ENCODE assay signal across 12 mouse cellular contexts in the genomic region with DNA sequence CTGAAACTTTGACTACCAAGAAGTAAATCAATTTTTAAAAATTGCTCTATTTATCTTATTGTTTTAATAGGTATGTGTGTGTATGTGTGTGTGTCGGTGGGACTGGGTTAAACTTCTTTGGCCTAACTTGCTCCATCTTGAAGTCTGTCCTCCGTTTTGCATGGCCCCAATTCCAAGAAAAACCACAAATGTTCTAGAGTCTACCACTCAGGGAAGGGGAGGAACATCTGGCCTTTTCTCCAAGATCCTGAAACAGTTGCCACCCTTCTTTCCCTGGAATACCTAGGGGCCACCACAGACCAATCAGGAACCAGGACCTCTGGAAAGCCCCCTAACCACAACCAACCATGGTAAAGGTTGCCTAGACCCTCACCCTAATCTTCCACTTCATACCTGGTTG. TPM values are rescaled to one million over a fixed set of nuclear protein-coding genes. Genes with fewer than 3 reads are reported as not detected.
DNase-seq lines count a peak whose midpoint lies in the region; ATAC-seq lines count a peak whose summit lies in the region.
"Had no signal": no experiment of that assay in that cellular context is flagged by ENCODE, and none has a peak within 500 bp of the region (broad histone marks: within the 10 kb centered on the region; RNA-seq: fewer than 3 reads in every experiment).

No protein-coding gene starts in this region.

- ATAC-seq in heart, embryonic 15.5 days (replicated peaks; ENCODE audit: insufficient number of reproducible peaks, insufficient read depth, low FRiP score, low read depth) = no peak
- ATAC-seq in hindbrain, embryonic 16.5 days = no peak
- no peak for ATAC-seq in midbrain, embryonic 15.5 days (replicated peaks)

- H3K27ac ChIP-seq in heart, embryonic 15.5 days = no peak overlapping the region
- no peak overlapping the region for H3K27ac ChIP-seq in hindbrain, embryonic 16.5 days (ENCODE audit: low read depth, low read length)
- no peak overlapping the region for H3K27ac ChIP-seq in midbrain, embryonic 15.5 days

- H3K4me2 ChIP-seq in heart, embryonic 15.5 days = peak overlapping the region; percentile 21; the same call in 1 of the 2 replicates
- H3K4me2 ChIP-seq in hindbrain, embryonic 16.5 days (ENCODE audit: low read length) = peak overlapping the region; percentile 55; the same call in 1 of the 2 replicates
- peak overlapping the region; percentile 85 for H3K4me2 ChIP-seq in midbrain, embryonic 15.5 days

- 0 out of 2 replicates have a peak, but pooled peaks cover 5% of the 10 kb centered on the region for H3K36me3 ChIP-seq in heart, embryonic 15.5 days
- no peaks in the 10 kb centered on the region for H3K36me3 ChIP-seq in hindbrain, embryonic 16.5 days (ENCODE audit: control insufficient read depth, insufficient read depth, low read length)
- H3K36me3 ChIP-seq in midbrain, embryonic 15.5 days (replicated peaks) = no peaks in the 10 kb centered on the region

- no peaks in the 10 kb centered on the region for H3K27me3 ChIP-seq in heart, embryonic 15.5 days
- H3K27me3 ChIP-seq in hindbrain, embryonic 16.5 days (replicated peaks; ENCODE audit: control insufficient read depth, insufficient read depth, low read length) = no peaks in the 10 kb centered on the region
- H3K27me3 ChIP-seq in midbrain, embryonic 15.5 days (replicated peaks) = no peaks in the 10 kb centered on the region

- no peak overlapping the region for H3K9ac ChIP-seq in heart, embryonic 15.5 days
- no peak overlapping the region for H3K9ac ChIP-seq in hindbrain, embryonic 16.5 days (ENCODE audit: low read depth, low read length)
- no peak overlapping the region for H3K9ac ChIP-seq in midbrain, embryonic 15.5 days

- DNase-seq in heart, adult 8-10 months (ENCODE audit: low spot score) = no peak
- peak; percentile 65 for DNase-seq in c-Kit-positive CD71-positive TER-119-negative erythroid progenitor cells, embryonic 14.5 days (ENCODE audit: low read depth)
- no peak for DNase-seq in gastrocnemius, postnatal 25 days
- no peak for DNase-seq in embryo, embryonic 9.5 days (ENCODE audit: extremely low spot score)
- no peak for DNase-seq in urinary bladder, postnatal 36 days (ENCODE audit: low spot score in 2 of 2)
- DNase-seq: adrenal gland, adult 8-10 months; cerebellum, postnatal 25 days; right cerebral cortex, postnatal 25 days; thymus, postnatal 25 days had no signal

- peaks cover 16% of the 10 kb centered on the region for H3K4me1 ChIP-seq in heart, embryonic 15.5 days (replicated peaks)
- H3K4me1 ChIP-seq in hindbrain, embryonic 16.5 days (ENCODE audit: control insufficient read depth, insufficient read depth, low read depth, low read length) = peaks cover 26% of the 10 kb centered on the region
- peaks cover 33% of the 10 kb centered on the region for H3K4me1 ChIP-seq in midbrain, embryonic 15.5 days

- H3K4me3 ChIP-seq in heart, embryonic 15.5 days = 0 out of 2 replicates have a peak overlapping the region, but pooled peaks have one; percentile 4
- H3K4me3 ChIP-seq in hindbrain, embryonic 16.5 days (ENCODE audit: low read length) = no peak overlapping the region
- 0 out of 2 replicates have a peak overlapping the region, but pooled peaks have one; percentile 82 for H3K4me3 ChIP-seq in midbrain, embryonic 15.5 days

- no peaks in the 10 kb centered on the region for H3K9me3 ChIP-seq in heart, embryonic 15.5 days (replicated peaks)
- H3K9me3 ChIP-seq in hindbrain, embryonic 16.5 days (ENCODE audit: control insufficient read depth, low read length) = no peaks in the 10 kb centered on the region
- no peaks in the 10 kb centered on the region for H3K9me3 ChIP-seq in midbrain, embryonic 15.5 days

- 81% methylated on average over 2 of the region's 2 CpGs for WGBS in heart, embryonic 15.5 days
- 91% methylated on average over 2 of the region's 2 CpGs for WGBS in hindbrain, embryonic 16.5 days
- WGBS in midbrain, embryonic 15.5 days = 83% methylated on average over 2 of the region's 2 CpGs

RNA-seq across cellular contexts. Expression of gene Fam193b, which starts 1.1 kb away (rescaled TPM):
- polyA plus RNA-seq in heart, embryonic 15.5 days (2015; fragmentation: Nextera tagmentation; extraction: Ambion mirVana) = 17.1 and 22.6 TPM in 2 replicates
- 10 to 100 TPM; 11.5 to 18.3 (median 13.6) TPM for total RNA-seq in heart, adult 8-10 months (2022)
- 41.1 and 50.0 TPM in 2 replicates for polyA plus RNA-seq in hindbrain, embryonic 16.5 days (2015; fragmentation: Nextera tagmentation; extraction: Ambion mirVana)
- 62.9 and 65.2 TPM in 2 replicates for polyA plus RNA-seq in midbrain, embryonic 15.5 days (2015; fragmentation: Nextera tagmentation; extraction: Ambion mirVana)
- total RNA-seq in gastrocnemius, postnatal 25 days (2021) = 10 to 100 TPM; 11.4 to 11.7 TPM

RNA-seq across cellular contexts. Expression of gene Tmed9, which starts 1.6 kb away (rescaled TPM):
- 103 TPM in 2 replicates for polyA plus RNA-seq in heart, embryonic 15.5 days (2015; fragmentation: Nextera tagmentation; extraction: Ambion mirVana)
- total RNA-seq in heart, adult 8-10 months (2022) = 100 to 1,000 TPM in 1 of 4 experiments, 10 to 100 TPM in 3; 80.6 to 102 (median 90.0) TPM
- polyA plus RNA-seq in hindbrain, embryonic 16.5 days (2015; fragmentation: Nextera tagmentation; extraction: Ambion mirVana) = 102 TPM in 2 replicates
- polyA plus RNA-seq in midbrain, embryonic 15.5 days (2015; fragmentation: Nextera tagmentation; extraction: Ambion mirVana) = 93.5 and 93.8 TPM in 2 replicates
- total RNA-seq in gastrocnemius, postnatal 25 days (2021) = 10 to 100 TPM; 70.8 to 73.1 TPM

RNA-seq across cellular contexts. Expression of gene B4galt7, which starts 27.7 kb away (rescaled TPM):
- 16.5 and 23.4 TPM in 2 replicates for polyA plus RNA-seq in heart, embryonic 15.5 days (2015; fragmentation: Nextera tagmentation; extraction: Ambion mirVana)
- 1 to 10 TPM; 8.0 to 9.1 (median 8.8) TPM for total RNA-seq in heart, adult 8-10 months (2022)
- 40.9 and 42.3 TPM in 2 replicates for polyA plus RNA-seq in hindbrain, embryonic 16.5 days (2015; fragmentation: Nextera tagmentation; extraction: Ambion mirVana)
- 48.6 and 51.4 TPM in 2 replicates for polyA plus RNA-seq in midbrain, embryonic 15.5 days (2015; fragmentation: Nextera tagmentation; extraction: Ambion mirVana)
- 1 to 10 TPM; 4.5 to 6.9 TPM for total RNA-seq in gastrocnemius, postnatal 25 days (2021)

RNA-seq across cellular contexts. Expression of gene Ddx41, which starts 35.5 kb away (rescaled TPM):
- polyA plus RNA-seq in heart, embryonic 15.5 days (2015; fragmentation: Nextera tagmentation; extraction: Ambion mirVana) = 23.6 and 34.7 TPM in 2 replicates
- 10 to 100 TPM; 11.8 to 17.0 (median 13.7) TPM for total RNA-seq in heart, adult 8-10 months (2022)
- polyA plus RNA-seq in hindbrain, embryonic 16.5 days (2015; fragmentation: Nextera tagmentation; extraction: Ambion mirVana) = 55.3 and 56.3 TPM in 2 replicates
- polyA plus RNA-seq in midbrain, embryonic 15.5 days (2015; fragmentation: Nextera tagmentation; extraction: Ambion mirVana) = 61.2 and 63.6 TPM in 2 replicates
- total RNA-seq in gastrocnemius, postnatal 25 days (2021) = 1 to 10 TPM; 8.1 to 9.0 TPM

RNA-seq across cellular contexts. Expression of gene Dok3, which starts 42.9 kb away (rescaled TPM):
- polyA plus RNA-seq in heart, embryonic 15.5 days (2015; fragmentation: Nextera tagmentation; extraction: Ambion mirVana) = 1.3 and 3.0 TPM in 2 replicates
- 1 to 10 TPM in 3 of 4 experiments, under 1 TPM in 1; 0.97 to 3.8 (median 1.4) TPM for total RNA-seq in heart, adult 8-10 months (2022)
- 3.6 and 4.3 TPM in 2 replicates for polyA plus RNA-seq in hindbrain, embryonic 16.5 days (2015; fragmentation: Nextera tagmentation; extraction: Ambion mirVana)
- 5.6 and 6.4 TPM in 2 replicates for polyA plus RNA-seq in midbrain, embryonic 15.5 days (2015; fragmentation: Nextera tagmentation; extraction: Ambion mirVana)
- total RNA-seq in gastrocnemius, postnatal 25 days (2021) = 1 to 10 TPM in 1 of 2 experiments, under 1 TPM in 1; 1.00 to 1.0 TPM

Comparison
In these comparisons a context has a peak if more than half of its experiments do, and no peak if none do; other contexts are left out.
1. H3K4me2 ChIP-seq: peak in every context shown above with its lines; median percentile 85 in midbrain, embryonic 15.5 days; 55 in hindbrain, embryonic 16.5 days; 21 in heart, embryonic 15.5 days.